Mouse (Mus musculus): ENCODE measurements around the gene Kcnj1.
A peak's percentile ranks its signal among the peaks of the same experiment; 100 is the strongest.

Kcnj1 gene

GRCm38 (mm10) chr9:32372202-32372601, at the start of gene Kcnj1:
Gene Kcnj1, plus strand, starts transcription at chr9:32372493.
- DNase-seq: no peak

DNA sequence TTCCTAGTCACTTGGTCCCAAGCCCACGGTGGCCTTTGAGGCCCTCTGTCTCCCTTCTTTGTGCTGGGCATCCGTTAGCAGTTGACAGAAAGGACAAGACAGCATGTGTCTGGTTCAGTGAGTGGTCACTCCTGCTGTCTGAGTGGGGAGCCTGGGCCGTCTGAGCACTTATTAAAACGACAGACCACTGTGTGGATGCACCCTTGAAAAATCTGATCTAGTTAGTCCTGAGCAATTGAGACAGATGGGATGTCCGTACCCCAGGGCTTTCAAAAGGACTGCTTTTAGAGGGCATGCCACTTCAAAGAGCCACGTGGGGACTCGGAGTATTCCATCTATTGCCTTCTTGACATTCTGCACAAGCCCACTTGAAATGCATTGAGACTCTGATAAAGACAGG, 48.7 kb upstream of the Kcnj1 start:
- no peak for DNase-seq

DNA sequence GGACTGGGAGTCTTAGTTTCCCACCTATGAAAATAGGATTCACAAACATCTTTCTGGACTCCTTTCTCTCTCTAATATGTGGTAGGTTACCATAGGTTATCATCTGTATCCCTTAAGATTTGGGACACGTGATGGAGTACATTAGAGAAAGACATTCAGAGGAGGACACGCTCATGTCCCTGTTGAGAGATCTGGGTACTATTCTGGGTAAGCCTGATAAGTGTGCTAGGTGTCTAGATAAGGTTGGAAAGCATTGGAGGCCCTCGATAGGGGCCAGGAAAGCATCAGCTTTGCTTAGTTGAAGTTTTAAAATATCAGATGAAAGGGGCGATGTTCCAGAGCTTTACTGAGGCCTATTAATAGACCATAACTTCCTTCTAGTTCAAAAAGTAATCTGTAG, 43.5 kb upstream of the Kcnj1 start:
- no peak for DNase-seq

DNA sequence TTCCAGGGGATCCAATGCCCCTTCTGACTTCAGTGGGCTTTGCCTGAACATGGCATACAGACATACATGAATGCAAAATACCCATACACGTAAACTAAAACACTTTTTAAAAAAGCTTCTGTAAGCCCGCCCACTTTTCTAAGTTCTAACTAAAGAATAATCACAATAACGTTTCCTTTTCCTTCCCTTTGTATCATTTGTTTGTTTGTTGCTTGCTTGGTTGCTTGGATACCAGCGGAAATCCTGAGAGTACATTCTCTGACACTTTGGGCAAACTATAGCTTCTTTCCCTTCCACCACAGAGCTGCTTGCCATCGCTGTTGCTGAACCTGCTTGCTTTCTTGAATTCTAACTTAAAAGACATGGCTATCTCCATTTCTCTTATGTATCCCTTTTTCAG, 41.1 kb upstream of the Kcnj1 start:
- DNase-seq: no peak

- no peak for DNase-seq
These were observed 36.7 kb upstream of the Kcnj1 start for GRCm38 (mm10) chr9:32335389-32336150.

DNA sequence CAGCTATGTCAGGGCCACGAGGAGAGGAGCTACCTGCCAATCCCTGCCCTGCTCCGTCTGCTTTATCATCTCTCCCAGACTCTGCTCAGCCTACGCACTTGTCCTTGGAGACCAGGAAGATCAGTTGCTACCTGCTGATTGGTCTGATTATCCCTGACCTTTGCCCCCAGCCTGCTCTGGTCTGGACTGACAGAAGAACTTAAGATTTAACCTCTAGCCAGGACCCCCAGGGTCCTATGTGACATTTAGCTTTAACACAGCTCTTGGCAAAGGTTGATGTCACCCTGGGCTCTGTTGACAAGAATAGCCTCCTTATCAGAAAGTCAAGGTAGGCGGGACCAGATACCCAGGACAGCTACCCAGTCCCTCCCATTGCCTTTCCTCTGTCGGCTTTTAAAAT, 31.5 kb upstream of the Kcnj1 start:
- DNase-seq: peak; percentile 37 to 45

- no peak for DNase-seq
These were observed 29.4 kb upstream of the Kcnj1 start for GRCm38 (mm10) chr9:32342929-32343328.

- DNase-seq: peak; percentile 31 to 39
These were observed 28.2 kb upstream of the Kcnj1 start, which contains the start of gene Kcnj5 for GRCm38 (mm10) chr9:32344051-32344450. Gene Kcnj5, minus strand, starts transcription at chr9:32344350.

DNA sequence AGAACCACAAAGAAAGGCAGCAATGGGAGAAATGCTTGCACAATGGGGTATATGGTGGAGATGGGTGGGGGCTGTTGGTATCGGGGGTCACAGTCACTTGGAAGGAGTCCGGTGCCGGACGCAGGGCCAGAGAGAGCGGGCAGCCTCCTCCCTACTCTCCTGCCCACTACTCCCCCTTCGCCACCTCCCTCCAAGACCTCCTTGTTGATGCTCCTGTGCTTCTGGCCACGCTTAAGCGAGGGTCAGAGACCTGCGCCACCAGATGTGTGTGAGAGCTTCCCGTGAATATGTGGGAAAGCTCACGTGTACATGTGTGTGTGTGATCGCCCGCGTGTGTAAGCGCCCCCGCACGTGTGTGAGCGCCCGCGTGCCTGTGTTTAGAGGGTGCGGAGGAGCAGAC, 27.8 kb upstream of the Kcnj1 start:
- peak; percentile 25 for DNase-seq

GRCm38 (mm10) chr9:32348096-32348495, 24.2 kb upstream of the Kcnj1 start:
- DNase-seq: no peak

- no peak for DNase-seq
These were observed 22.9 kb upstream of the Kcnj1 start for GRCm38 (mm10) chr9:32349344-32349743.

DNA sequence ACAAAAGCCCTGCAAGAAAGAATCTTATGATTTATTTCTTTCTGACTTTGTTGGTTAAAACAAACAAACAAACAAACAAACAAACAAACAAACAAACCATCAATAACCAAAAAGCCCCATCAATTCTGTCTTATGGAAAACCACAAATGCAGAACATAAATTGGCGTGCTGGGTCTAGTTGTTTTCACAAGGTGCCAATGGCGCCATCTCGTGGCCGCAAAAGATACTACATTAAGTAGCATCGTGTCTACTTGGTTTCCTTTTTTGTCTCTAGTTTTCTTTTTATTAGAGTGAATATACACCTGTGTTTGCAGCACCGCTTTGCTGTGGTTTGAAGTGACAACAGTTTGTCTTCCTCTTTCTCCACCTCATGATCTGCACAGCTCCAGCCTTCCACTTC, 22.0 kb upstream of the Kcnj1 start:
- peak; percentile 72 to 88 for DNase-seq

DNA sequence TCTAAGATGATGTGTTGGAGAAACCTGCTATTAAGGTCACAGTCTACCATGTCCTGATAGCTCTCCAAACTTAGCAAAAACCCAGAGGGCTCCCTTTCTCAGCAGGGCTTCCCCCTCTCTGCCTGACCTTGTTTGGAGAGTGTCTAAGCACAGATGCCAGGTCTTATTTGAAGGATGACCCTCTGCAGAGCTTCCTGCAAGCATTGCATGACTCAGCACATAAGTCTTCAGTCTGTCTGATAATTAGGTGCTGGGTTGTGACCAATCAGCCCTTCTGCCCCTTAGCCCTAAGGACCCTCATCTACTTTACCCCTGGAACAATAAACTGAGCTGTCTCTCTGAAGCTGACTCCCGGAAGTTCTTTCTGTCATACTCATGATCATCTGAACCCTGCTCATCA, 11.5 kb upstream of the Kcnj1 start:
- no peak for DNase-seq

- DNase-seq: no peak
These were observed 3.5 kb upstream of the Kcnj1 start for GRCm38 (mm10) chr9:32368812-32369211.

GRCm38 (mm10) chr9:32369388-32369787, 2.9 kb upstream of the Kcnj1 start:
- DNase-seq: no peak

- DNase-seq: no peak
These were observed 1.4 kb downstream of the Kcnj1 start for GRCm38 (mm10) chr9:32373656-32374055.

DNA sequence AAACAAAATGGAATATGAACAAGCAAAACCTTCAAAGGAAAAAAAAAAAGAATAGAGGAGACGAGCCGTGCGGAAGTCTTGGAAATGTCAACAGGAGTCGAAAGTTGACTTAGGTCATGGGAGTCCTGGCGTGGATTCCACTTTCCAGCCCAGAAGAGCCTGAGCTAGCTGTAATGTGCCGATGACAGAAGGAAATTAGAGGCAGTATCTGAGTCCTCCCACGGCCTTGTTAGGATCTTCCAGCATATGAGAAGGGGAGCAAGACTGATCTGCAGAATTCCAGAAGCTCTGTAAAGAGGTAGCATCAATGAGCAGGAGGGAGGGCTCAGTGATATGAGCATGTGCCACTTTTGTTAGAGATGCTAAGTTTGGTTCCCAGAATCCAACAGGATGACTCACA, 3.7 kb downstream of the Kcnj1 start:
- DNase-seq: no peak

DNA sequence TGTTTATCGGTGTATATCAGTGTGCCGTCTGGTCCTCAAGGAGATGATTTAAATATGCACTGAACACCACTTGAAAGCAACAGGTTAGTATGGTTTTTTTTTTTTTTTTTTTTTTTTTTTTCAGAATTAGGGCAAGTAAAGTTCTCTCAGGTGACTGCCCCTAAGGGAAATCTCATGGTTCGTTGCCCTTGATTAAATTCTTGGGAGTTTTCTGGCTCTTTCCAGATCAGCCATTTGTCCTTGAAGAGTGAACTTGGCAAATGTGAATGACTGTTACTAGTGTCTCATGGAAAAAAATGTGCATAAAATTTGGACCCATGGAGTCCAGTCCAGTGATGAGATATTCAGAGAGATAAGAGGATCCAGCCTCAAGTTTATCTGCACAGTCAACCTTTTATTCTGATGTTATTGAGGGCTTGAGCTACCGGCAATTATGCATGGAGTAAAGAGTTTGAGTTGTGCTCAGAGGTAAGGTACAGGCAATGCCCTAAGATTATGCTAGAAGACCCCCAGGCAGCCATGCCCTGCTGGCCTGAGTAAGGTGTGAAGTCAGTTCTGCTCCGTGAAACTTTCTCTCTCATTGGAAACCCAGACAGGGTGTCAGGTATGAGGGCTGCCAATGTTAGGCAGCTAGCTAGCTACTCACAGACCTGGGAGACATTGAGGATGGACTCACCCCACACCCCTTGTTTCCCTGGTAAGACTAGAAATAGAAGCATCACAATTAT, 4.7 kb downstream of the Kcnj1 start:
- no peak for DNase-seq

GRCm38 (mm10) chr9:32384906-32385305, 12.6 kb downstream of the Kcnj1 start:
- DNase-seq: no peak

DNA sequence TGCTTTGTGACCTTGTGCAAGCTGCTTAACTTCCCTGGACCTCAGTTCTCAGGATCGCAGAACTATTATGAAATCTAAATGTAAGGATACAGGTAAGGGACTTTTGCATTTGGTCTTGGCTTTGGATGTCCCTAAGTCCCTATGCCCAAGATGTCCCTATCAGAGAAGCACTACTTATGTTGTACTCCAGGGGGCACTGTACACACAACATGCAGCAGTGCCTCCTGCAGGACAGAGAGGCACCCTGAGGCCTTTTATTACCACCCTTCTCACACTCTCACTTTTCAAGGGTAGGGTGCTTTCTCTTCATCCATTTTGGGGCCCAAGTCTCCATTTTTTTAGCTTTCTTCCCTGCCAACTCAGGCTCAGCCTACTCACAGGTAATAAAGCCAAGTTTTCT, 15.8 kb downstream of the Kcnj1 start:
- DNase-seq: no peak

DNA sequence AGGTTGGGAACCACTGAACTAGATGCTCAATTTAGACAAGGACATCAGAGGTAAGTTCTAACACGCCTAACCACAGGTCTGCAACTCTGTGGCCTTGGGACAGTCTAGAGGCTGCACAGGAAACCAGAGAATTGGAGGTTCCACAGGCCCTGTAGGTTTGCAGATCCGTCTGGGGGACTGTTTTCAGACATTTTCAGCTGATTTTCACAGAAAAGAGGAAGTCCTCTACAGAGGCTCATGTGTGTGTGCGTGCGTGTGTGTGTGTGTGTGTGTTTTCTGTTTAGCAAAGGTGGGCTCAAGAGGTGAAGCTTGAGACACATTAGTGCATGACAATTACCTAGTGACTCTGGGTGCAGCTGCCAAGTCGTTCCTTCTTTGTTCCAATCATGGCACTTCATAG, 18.8 kb downstream of the Kcnj1 start:
- no peak for DNase-seq

DNA sequence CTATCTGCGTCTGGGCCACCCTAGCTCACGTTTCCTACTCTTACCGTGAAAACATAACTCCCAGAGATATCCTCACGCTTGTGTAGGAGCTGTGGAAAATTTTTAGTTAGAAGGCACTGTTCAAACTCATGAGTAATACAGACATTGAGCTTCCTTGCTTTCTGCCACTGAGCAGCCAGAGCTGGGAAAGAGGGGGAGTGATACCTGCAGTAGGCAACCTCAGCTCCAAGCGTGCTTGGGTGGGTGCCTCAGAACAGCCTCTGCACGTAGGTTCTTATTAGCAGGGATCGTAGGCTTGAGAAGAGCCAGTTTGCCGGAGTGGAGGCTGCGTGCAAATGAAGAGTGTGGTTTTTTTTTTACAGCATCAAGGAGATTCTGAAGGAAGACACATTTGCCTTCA, 19.4 kb downstream of the Kcnj1 start:
- DNase-seq: no peak

- DNase-seq: no peak
These were observed 20.4 kb downstream of the Kcnj1 start for GRCm38 (mm10) chr9:32392716-32393115.

DNA sequence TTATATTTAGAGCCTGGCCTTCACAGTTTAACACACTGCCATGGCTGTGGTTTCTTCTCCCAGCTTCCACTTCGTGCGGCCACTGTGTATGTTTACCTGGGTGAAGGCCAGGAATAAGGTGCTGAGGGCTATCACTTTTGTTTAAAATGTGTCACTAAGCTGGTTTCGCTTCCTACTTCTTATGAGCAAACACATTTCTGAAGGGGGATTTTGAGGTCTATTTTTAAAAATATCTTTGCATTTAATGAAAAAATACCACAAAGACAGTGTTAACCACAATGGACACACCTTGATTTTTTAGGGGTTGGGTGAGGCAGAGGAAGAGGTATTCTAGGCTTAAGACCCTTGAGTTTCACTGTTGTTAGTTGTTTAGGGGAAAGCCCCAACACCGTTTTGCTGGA, 22.5 kb downstream of the Kcnj1 start:
- no peak for DNase-seq

All from cerebellum, postnatal 25 days (tissue).